Mouse (Mus musculus) midbrain, embryonic 14.5 days (tissue): ENCODE data around the gene Tspan8. TPM values are rescaled to one million over a fixed set of nuclear protein-coding genes. Genes with fewer than 3 reads are reported as not detected.
"Not testable (repeated sequence)": the region's sequence is repeated elsewhere in the genome, so short reads cannot be mapped to it uniquely, and the experiment has no call there.

Experiments used
- ATAC-seq: fragments of 200-750 bp; cut with Nextera tagmentation; 2 replicates; pipeline ENCODE4 v1.8.0; 2017; ENCODE audit warnings: moderate number of reproducible peaks, moderate library complexity; ENCODE audit not compliant: low FRiP score, low TSS enrichment
- DNase-seq: peaks from one replicate; pipeline ENCODE4 v3.0.0-alpha.2; 2015
- H3K27ac ChIP-seq: fragments of 300-500 bp; sonication (generic); replicated peaks from 2 replicates; pipeline ENCODE4 v1.5.1; 2014; ENCODE audit warnings: mild to moderate bottlenecking, low read depth, low read length, moderate library complexity
- H3K27me3 ChIP-seq: fragments of 300-500 bp; sonication (generic); 2 replicates; pipeline ENCODE4 v1.6.1; 2014; ENCODE audit warnings: low read length, control low read depth, mixed read lengths; ENCODE audit not compliant: control insufficient read depth, insufficient read depth
- H3K36me3 ChIP-seq: fragments of 300-500 bp; sonication (generic); 2 replicates; pipeline ENCODE4 v1.6.1; 2014; ENCODE audit warnings: low read length, control low read depth; ENCODE audit not compliant: control insufficient read depth, insufficient read depth
- H3K4me1 ChIP-seq: fragments of 300-500 bp; sonication (generic); 2 replicates; pipeline ENCODE4 v1.6.1; 2014; ENCODE audit warnings: mild to moderate bottlenecking, antibody characterized with exemption, low read length, control low read depth; ENCODE audit not compliant: control insufficient read depth, insufficient read depth
- H3K4me2 ChIP-seq: fragments of 300-500 bp; sonication (generic); 2 replicates; pipeline ENCODE4 v1.6.1; 2014; ENCODE audit warnings: mild to moderate bottlenecking, low read length, moderate library complexity
- H3K4me3 ChIP-seq: fragments of 300-500 bp; sonication (generic); replicated peaks from 2 replicates; pipeline ENCODE4 v1.5.1; 2014; ENCODE audit warnings: low read depth, low read length
- H3K9ac ChIP-seq: fragments of 300-500 bp; sonication (generic); replicated peaks from 2 replicates; pipeline ENCODE4 v1.6.1; 2014; ENCODE audit warnings: mild to moderate bottlenecking, low read length, moderate library complexity
- H3K9me3 ChIP-seq: fragments of 300-500 bp; sonication (generic); 2 replicates; pipeline ENCODE4 v1.6.1; 2016; ENCODE audit warnings: low read length, control low read depth, mixed read lengths; ENCODE audit not compliant: control insufficient read depth
- WGBS: fragments of 180-500 bp; shearing (Covaris S2); extraction: QIAGEN DNeasy Blood & Tissue Kit; methylation state at CpG from one replicate; pipeline ENCODE4 v1.1.7; 2014; 5-methylcytosine and 5-hydroxymethylcytosine counted together
- polyA plus RNA-seq: library from polyadenylated mRNA; unstranded; fragments of >200 nt; fragmentation: Nextera tagmentation; extraction: Ambion mirVana; gene quantifications from 2 replicates; pipeline ENCODE4 v1.2.1, GENCODE M21; 2014

Gene Tspan8
- polyA plus RNA-seq, 1 experiment from 2014 or later = not detected

DNA sequence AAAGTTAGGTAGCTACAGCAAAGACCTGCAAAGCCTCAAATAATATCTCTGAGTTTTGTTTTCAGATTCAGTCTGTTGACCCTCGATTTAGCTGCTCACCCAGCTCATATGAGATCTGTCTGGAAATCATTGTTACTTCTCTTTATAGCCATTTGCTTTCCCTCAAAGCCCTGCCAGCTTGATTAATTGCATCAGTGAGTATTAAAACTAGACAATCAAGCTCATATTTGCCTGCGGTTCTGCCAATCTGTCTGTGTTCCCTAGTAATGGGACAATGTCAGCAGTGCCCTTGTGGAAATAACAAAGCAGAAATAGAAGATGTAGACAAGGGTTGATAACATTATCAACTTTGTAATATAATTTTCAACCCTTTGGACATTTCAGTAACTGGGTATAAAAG is 25.8 kb upstream of the Tspan8 start:
- DNase-seq (no peak), ATAC-seq (no peak)
- no peak overlapping the region for H3K27ac ChIP-seq
- 62% methylated on average over 2 of the region's 2 CpGs for WGBS
- H3K27me3 ChIP-seq = no peaks in the 10 kb centered on the region
- H3K4me3 ChIP-seq = no peak overlapping the region
- H3K9ac ChIP-seq = no peak overlapping the region
- no peaks in the 10 kb centered on the region for H3K36me3 ChIP-seq
- no peaks in the 10 kb centered on the region for H3K9me3 ChIP-seq
- H3K4me1 ChIP-seq = no peaks in the 10 kb centered on the region
- H3K4me2 ChIP-seq = no peak overlapping the region

DNA sequence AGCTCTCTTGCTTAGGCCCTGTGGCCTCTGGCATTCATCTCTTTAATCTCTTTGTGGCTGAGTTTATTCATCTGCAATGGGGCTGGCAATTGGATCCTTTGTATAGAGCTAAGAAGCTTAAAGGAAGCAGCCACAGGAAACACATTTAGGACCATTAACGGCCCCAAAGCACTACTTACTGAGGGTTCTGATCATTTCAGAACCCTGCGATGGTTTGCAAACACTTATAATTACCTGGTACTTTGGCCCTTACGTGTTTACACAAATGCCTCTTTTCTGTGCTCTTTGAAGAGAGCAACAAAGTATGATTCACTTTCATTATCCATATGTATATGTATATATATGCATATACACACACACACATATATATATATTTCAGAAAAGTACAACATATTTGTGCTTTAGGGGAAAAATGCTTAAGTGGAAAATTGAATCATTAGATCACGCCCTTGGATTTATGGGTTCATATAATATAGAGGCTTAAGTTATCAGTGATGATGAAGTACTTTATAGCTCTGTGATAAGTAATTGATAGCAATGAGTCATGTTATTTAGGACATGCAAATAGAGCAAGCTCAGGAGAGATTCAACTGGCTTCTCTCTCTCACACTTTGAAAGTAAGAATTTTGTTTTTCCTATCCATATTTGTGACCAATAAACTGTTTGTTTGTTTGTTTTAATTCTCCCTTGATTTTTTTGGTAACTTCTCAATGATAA is 20.4 kb upstream of the Tspan8 start:
- no peaks in the 10 kb centered on the region for H3K9me3 ChIP-seq
- WGBS = 42% methylated on average over 4 of the region's 4 CpGs
- no peaks in the 10 kb centered on the region for H3K4me1 ChIP-seq
- no peaks in the 10 kb centered on the region for H3K36me3 ChIP-seq
- no peak overlapping the region for H3K4me3 ChIP-seq
- H3K27ac ChIP-seq = no peak overlapping the region
- no peaks in the 10 kb centered on the region for H3K27me3 ChIP-seq
- no peak overlapping the region for H3K4me2 ChIP-seq
- DNase-seq (no peak), ATAC-seq (no peak)
- H3K9ac ChIP-seq = no peak overlapping the region

DNA sequence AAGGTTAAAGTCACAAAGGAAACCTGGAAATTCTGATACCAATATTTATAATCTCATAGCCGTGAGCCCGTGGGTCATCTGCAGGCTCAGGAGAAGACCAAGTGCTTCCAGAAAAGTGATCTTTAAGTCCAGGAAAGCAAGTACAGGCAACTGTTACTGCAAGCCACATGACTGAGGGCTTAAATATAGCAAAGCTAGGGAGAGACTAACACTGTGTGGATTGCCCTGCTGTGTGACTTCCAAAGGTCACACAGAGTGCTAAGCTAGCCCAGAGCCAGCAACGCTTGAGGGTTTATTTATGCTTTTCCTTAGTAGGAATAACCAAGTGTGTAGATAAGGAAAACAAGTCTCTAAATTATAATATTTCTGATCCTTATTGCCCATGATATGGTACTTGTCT is 15.2 kb upstream of the Tspan8 start:
- 87% methylated on average over 3 of the region's 3 CpGs for WGBS
- H3K9ac ChIP-seq = no peak overlapping the region
- no peak overlapping the region for H3K27ac ChIP-seq
- DNase-seq (no peak), ATAC-seq (no peak)
- no peaks in the 10 kb centered on the region for H3K9me3 ChIP-seq
- H3K4me3 ChIP-seq = no peak overlapping the region
- H3K36me3 ChIP-seq = no peaks in the 10 kb centered on the region
- H3K4me1 ChIP-seq = no peaks in the 10 kb centered on the region
- H3K4me2 ChIP-seq = no peak overlapping the region
- H3K27me3 ChIP-seq = no peaks in the 10 kb centered on the region

DNA sequence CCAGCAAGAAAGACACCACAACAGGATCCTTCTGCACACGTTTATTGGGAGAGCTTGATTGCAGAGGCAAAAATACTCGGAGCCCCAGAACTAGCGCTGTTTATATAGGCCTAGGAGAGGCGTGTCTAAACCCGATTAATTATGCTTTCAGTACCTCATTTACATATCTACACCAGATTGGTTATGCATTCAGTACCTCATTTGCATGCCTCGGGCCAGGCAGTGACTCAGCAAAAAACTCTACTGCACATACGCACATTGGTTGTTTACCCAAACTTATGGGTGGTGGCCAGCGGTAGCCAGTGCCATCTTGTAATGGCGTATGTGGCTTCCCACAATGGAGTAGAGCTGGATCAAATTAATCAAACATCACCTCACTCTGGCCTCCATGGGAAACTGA is 13.6 kb upstream of the Tspan8 start:
- not testable (repeated sequence) for H3K27me3 ChIP-seq, DNase-seq, H3K4me1 ChIP-seq, ATAC-seq, H3K9me3 ChIP-seq, H3K36me3 ChIP-seq, H3K27ac ChIP-seq, H3K4me2 ChIP-seq, H3K4me3 ChIP-seq, H3K9ac ChIP-seq
- 86% methylated on average over 9 of the region's 9 CpGs for WGBS

DNA sequence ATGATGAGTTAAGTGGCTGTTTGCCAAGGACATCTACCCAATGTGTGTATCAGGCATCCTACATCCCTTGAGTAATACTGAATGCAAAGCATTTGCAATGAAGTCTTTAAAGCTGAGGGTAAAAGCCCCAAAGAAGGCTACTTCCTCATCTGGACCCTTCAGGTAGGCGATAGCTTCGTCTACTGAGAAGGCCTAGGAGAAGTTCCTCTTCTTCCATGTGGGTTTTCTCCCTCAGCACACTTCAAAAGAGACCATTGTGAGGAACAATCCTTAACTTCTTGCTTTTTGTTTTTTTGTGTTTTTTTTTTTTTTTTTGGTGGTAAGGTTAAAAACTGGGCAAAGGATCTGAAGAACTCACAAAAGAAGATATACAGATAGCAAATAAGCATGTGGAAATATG is 12.9 kb upstream of the Tspan8 start:
- Histone ChIP-seq H3K4me3 (no peak overlapping the region), H3K4me2 (no peak overlapping the region), H3K27ac (no peak overlapping the region), H3K9me3 (no peaks in the 10 kb centered on the region), H3K9ac (no peak overlapping the region), H3K36me3 (no peaks in the 10 kb centered on the region), H3K27me3 (no peaks in the 10 kb centered on the region), H3K4me1 (no peaks in the 10 kb centered on the region)
- WGBS = 91% methylated on average over 2 of the region's 2 CpGs
- no peak for DNase-seq
- ATAC-seq = no peak

DNA sequence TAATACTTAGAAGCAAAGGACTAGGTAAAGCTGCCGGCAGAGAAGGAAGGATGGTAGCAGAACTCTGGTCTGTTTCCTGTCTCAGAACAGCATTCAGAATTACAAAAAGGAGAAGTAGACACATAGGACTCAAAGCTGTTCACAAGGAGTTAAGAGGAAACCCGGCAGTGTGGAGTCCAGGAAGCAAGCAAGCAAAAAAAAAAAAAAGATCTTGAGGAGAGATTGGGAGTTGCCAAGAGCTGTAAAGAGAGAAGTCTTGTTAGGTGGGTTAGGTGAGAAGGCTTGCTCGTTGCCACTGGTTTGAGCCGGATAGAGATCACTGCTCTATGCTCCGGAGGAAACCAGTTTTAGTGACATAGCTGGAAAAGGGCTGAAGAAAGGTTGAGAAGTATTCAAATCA is 10.6 kb upstream of the Tspan8 start:
- no peaks in the 10 kb centered on the region for H3K36me3 ChIP-seq
- ATAC-seq (no peak), DNase-seq (no peak)
- H3K27me3 ChIP-seq = no peaks in the 10 kb centered on the region
- no peaks in the 10 kb centered on the region for H3K9me3 ChIP-seq
- H3K4me1 ChIP-seq = no peaks in the 10 kb centered on the region
- no peak overlapping the region for H3K4me3 ChIP-seq
- no peak overlapping the region for H3K9ac ChIP-seq
- 91% methylated on average over 5 of the region's 5 CpGs for WGBS
- H3K4me2 ChIP-seq = no peak overlapping the region
- H3K27ac ChIP-seq = no peak overlapping the region

DNA sequence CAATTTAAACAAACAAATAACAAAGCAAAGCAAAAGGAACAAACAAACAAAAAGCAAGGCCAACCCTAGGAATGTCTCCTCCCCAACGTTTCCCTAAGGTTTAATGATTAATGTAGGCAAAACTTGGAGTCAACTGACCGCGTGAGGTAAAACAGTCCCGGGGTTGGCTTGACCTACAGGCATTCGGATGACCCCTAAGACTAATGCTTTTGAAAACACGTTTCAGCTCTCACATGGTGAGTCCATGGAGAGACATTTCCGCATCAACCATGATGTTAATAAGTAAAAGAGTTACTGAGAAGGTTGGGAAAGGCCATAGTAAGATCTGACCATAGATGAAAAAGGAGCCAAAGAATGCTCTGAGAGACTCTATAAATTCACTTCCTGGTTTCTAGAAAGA is 7.5 kb upstream of the Tspan8 start:
- Histone ChIP-seq H3K27ac (no peak overlapping the region), H3K36me3 (no peaks in the 10 kb centered on the region)
- 85% methylated on average over 7 of the region's 7 CpGs for whole genome bisulfite sequencing

DNA sequence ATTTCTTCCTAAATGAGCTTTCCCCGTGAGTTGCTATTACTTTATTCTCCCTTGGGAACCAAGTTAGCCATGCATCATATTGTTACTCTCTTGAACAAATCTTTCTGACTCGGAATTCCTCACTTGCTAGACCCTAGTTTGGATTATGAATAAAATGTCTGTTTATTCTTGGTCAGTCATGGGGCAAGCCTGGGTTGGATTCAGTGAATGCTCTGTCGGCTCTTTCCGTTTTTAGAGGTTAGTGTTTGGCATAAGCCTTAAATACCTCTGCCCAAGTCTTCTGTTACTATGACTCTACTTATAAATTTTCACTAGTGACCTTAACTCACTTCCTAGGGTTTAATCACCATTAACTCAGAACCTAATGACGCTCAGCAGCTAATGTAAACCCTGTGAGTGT is 5.1 kb upstream of the Tspan8 start:
- ATAC-seq (no peak), DNase-seq (no peak)
- H3K4me1 ChIP-seq = no peaks in the 10 kb centered on the region
- H3K27me3 ChIP-seq = no peaks in the 10 kb centered on the region
- no peak overlapping the region for H3K4me2 ChIP-seq
- H3K9ac ChIP-seq = no peak overlapping the region
- no peak overlapping the region for H3K27ac ChIP-seq
- H3K9me3 ChIP-seq = no peaks in the 10 kb centered on the region
- H3K36me3 ChIP-seq = no peaks in the 10 kb centered on the region
- H3K4me3 ChIP-seq = no peak overlapping the region
- 45% methylated on average over 5 of the region's 5 CpGs for WGBS

More for the DNA sequence above, 7.5 kb upstream of the Tspan8 start:
- DNase-seq (no peak), ATAC-seq (no peak)
- H3K9me3 ChIP-seq = no peaks in the 10 kb centered on the region
- H3K9ac ChIP-seq = no peak overlapping the region
- H3K27me3 ChIP-seq = no peaks in the 10 kb centered on the region
- no peak overlapping the region for H3K4me3 ChIP-seq
- H3K4me2 ChIP-seq = no peak overlapping the region
- H3K4me1 ChIP-seq = no peaks in the 10 kb centered on the region

DNA sequence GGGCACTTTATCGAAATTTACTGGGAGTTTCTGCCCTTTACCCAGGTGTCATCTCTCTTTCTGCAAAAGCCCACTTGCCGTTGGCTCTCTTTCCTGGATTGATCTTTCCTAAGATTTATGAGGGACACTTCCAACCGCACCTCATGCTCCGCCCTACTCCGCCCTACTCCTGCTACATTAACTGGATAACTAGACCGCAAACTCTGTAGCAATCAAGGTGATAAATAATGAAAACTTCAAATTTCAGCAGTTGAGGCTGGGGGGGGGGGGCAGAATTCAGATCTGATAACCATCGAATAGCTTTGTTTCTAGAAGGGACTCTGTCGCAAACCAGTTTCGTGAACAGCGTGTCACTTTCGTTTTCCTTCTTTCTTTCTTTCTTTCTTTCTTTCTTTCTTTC is 1.8 kb upstream of the Tspan8 start:
- Histone ChIP-seq H3K9me3 (no peaks in the 10 kb centered on the region), H3K9ac (no peak overlapping the region), H3K4me2 (no peak overlapping the region), H3K4me1 (no peaks in the 10 kb centered on the region), H3K27me3 (no peaks in the 10 kb centered on the region), H3K4me3 (no peak overlapping the region), H3K27ac (no peak overlapping the region), H3K36me3 (no peaks in the 10 kb centered on the region)
- WGBS = 97% methylated on average over 11 of the region's 11 CpGs
- DNase-seq (no peak), ATAC-seq (no peak)
